Mouse (Mus musculus) heart, postnatal 0 days (tissue): ENCODE data around the gene Nacc2.

ENCODE experiments used
- CTCF ChIP-seq: IDR thresholded peaks from 2 replicates; pipeline ENCODE4 v1.5.1; 2016; ENCODE audit warnings: antibody characterized with exemption, control low read depth, low read depth
- EP300 ChIP-seq: IDR thresholded peaks from 2 replicates; pipeline ENCODE4 v1.6.1; 2016; ENCODE audit warnings: antibody characterized with exemption, low read depth

DNA sequence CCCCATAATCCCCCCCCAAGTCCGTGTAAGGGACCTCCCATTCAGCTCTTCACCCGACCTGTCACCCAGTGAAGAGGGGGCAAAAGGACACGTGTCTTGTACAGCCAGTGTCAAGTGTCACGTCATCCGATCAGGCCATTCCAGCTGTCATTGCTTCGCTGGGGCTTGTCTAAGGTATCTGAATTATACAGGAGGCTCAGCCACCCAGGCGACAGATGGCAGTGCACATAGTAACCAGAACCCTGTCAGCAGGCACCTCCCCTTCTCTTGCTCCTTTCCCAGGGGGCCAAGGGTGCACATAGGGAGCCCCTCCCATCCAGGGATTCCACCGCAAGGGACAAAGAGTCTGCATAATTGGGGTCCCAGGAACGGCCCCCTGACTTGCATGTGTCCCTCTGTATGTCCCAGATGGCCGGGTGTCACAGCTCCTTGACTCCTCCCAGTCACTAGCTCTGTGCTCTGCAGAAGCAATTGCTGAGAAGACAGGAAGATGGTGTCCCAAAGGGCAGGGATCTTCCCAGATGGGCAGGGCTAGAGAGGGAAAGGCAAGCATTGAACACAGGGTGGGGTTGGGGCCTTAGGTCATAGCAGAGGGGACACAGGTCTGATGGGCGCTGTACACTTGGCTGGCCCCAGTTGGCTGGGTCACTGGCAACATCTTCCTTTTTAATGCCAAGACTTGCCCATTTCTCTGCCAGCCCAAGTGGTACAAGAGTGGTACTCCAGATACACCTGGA, 46.0 kb upstream of the Nacc2 start:
- TF ChIP-seq CTCF (no peak), EP300 (no peak)
